Mouse (Mus musculus): ENCODE measurements at regions not wholly inside any gene's neighbourhood (a gene's known extent, or its start where the extent isn't known, plus 50 kb on each side); places are given as distances from the start of the nearest gene placed in this dataset.
A peak's percentile ranks its signal among the peaks of the same experiment; 100 is the strongest.

DNA sequence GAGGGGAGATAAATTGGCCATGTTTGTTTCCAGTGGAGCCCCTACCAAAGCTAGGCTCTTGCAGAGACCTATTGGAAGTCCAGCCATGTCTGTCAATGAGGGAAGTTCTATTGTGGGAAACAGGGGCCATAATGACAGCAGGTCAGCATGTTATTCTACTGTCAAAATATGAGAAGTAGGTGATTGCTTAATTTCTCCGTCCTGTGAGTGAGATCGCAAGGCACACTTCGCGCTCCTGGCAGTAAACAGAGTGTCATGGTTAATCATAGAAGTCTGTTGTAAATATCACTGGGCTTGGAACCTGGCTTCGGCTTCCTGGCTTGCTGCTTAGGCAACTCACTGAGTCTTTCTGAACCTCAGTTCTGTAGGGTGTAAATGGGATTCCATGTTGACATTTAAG, 72.5 kb upstream of the Ccdc122 start:
- no peak for TF ChIP-seq EP300 (optimal IDR thresholded peaks at IDR 0.05)
- TF ChIP-seq CTCF (IDR thresholded peaks at IDR 0.05; ENCODE audit: low read depth): no peak
- Histone ChIP-seq H3K4me3 (ENCODE audit: low read depth, low read length) (no peak overlapping the region), H3K27me3 (ENCODE audit: control insufficient read depth, insufficient read depth, low read length) (no peaks in the 10 kb centered on the region), H3K4me2 (replicated peaks; ENCODE audit: low read depth) (no peak overlapping the region), H3K9ac (ENCODE audit: low read length) (no peak overlapping the region), H3K4me1 (replicated peaks; ENCODE audit: control insufficient read depth, insufficient read depth) (no peaks in the 10 kb centered on the region), H3K27ac (replicated peaks) (no peak overlapping the region), H3K9me3 (ENCODE audit: control insufficient read depth, low read length) (no peaks in the 10 kb centered on the region), H3K36me3 (ENCODE audit: control insufficient read depth, insufficient read depth, low read length) (no peaks in the 10 kb centered on the region)
- DNase-seq (ENCODE audit: low spot score): no peak
- no peak for ATAC-seq (ENCODE audit: low FRiP score, low TSS enrichment)
- 45% methylated on average over 5 of the region's 5 CpGs for WGBS

DNA sequence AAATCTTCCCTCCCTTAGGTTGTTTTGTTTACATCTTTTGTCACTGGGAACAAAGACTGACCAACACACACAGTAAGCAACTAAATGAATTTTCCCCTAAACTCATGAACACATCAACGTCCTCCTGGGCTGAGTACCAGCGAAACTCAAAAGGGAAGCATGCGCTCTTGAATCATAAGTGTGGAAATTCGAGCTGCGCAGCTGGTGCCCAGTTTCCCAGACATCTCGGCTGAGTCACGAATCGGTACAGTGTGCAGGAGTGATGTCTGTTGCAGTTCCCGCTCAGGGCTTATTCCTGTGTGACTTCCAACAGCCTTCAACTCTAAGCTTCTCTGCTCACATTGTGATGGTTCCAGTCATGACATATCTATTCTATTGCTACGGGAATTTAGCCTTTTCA, 77.7 kb upstream of the Ccdc122 start:
- 69% methylated on average over 10 of the region's 10 CpGs for WGBS
- Histone ChIP-seq H3K4me3 (ENCODE audit: low read depth, low read length) (no peak overlapping the region), H3K27me3 (ENCODE audit: control insufficient read depth, insufficient read depth, low read length) (no peaks in the 10 kb centered on the region), H3K9me3 (ENCODE audit: control insufficient read depth, low read length) (no peaks in the 10 kb centered on the region), H3K36me3 (ENCODE audit: control insufficient read depth, insufficient read depth, low read length) (no peaks in the 10 kb centered on the region), H3K4me1 (replicated peaks; ENCODE audit: control insufficient read depth, insufficient read depth) (no peaks in the 10 kb centered on the region), H3K4me2 (replicated peaks; ENCODE audit: low read depth) (no peak overlapping the region), H3K27ac (replicated peaks) (no peak overlapping the region), H3K9ac (ENCODE audit: low read length) (no peak overlapping the region)
- ATAC-seq (ENCODE audit: low FRiP score, low TSS enrichment): no peak
- TF ChIP-seq CTCF (IDR thresholded peaks at IDR 0.05; ENCODE audit: low read depth): no peak
- TF ChIP-seq EP300 (optimal IDR thresholded peaks at IDR 0.05): no peak
- DNase-seq (ENCODE audit: low spot score): no peak

- no peak for ATAC-seq (ENCODE audit: low FRiP score, low TSS enrichment)
- H3K9ac ChIP-seq (ENCODE audit: low read length): no peak overlapping the region
- H3K4me2 ChIP-seq (replicated peaks; ENCODE audit: low read depth): no peak overlapping the region
- no peaks in the 10 kb centered on the region for H3K27me3 ChIP-seq (ENCODE audit: control insufficient read depth, insufficient read depth, low read length)
- no peak overlapping the region for H3K27ac ChIP-seq (replicated peaks)
- no peak for TF ChIP-seq EP300 (optimal IDR thresholded peaks at IDR 0.05)
- TF ChIP-seq CTCF (IDR thresholded peaks at IDR 0.05; ENCODE audit: low read depth): no peak
- H3K4me1 ChIP-seq (replicated peaks; ENCODE audit: control insufficient read depth, insufficient read depth): no peaks in the 10 kb centered on the region
- DNase-seq (ENCODE audit: low spot score): no peak
- no peaks in the 10 kb centered on the region for H3K36me3 ChIP-seq (ENCODE audit: control insufficient read depth, insufficient read depth, low read length)
- WGBS: 78% methylated on average over 2 of the region's 2 CpGs
- no peaks in the 10 kb centered on the region for H3K9me3 ChIP-seq (ENCODE audit: control insufficient read depth, low read length)
- H3K4me3 ChIP-seq (ENCODE audit: low read depth, low read length): no peak overlapping the region
Observed at GRCm38 (mm10) chr14:76957136-76957535, 79.4 kb upstream of the Ccdc122 start.

GRCm38 (mm10) chr14:76953171-76953570, 83.4 kb upstream of the Ccdc122 start:
- H3K36me3 ChIP-seq (ENCODE audit: control insufficient read depth, insufficient read depth, low read length): no peaks in the 10 kb centered on the region
- DNase-seq (ENCODE audit: low spot score) (no peak), ATAC-seq (ENCODE audit: low FRiP score, low TSS enrichment) (no peak)
- H3K27me3 ChIP-seq (ENCODE audit: control insufficient read depth, insufficient read depth, low read length): no peaks in the 10 kb centered on the region
- H3K4me2 ChIP-seq (replicated peaks; ENCODE audit: low read depth): no peak overlapping the region
- H3K9me3 ChIP-seq (ENCODE audit: control insufficient read depth, low read length): no peaks in the 10 kb centered on the region
- no peak overlapping the region for H3K9ac ChIP-seq (ENCODE audit: low read length)
- H3K4me1 ChIP-seq (replicated peaks; ENCODE audit: control insufficient read depth, insufficient read depth): 0 out of 2 replicates have a peak, but pooled peaks cover 4% of the 10 kb centered on the region
- no peak for TF ChIP-seq EP300 (optimal IDR thresholded peaks at IDR 0.05)
- TF ChIP-seq CTCF (IDR thresholded peaks at IDR 0.05; ENCODE audit: low read depth): no peak
- no peak overlapping the region for H3K4me3 ChIP-seq (ENCODE audit: low read depth, low read length)
- no peak overlapping the region for H3K27ac ChIP-seq (replicated peaks)
- 73% methylated on average over 2 of the region's 2 CpGs for WGBS

DNA sequence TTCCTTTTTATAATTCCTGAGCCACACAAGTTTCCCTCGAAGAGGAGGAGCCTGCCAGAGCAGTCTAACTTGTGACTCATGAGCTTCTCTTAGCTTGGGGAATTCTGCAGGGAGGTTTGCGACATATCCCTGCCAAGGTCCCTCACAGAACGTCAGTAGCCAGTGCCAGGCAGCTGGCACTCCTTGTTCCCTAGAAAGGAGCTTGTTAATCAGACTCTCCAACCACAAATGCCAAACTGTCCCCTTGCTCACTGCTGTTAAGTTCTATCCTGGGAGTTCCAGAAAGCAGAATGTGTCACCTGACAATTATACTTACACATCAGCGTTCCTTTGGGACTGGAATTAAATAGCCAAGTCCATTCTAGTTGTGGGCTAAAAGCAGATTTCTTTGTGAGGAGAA, 85.1 kb upstream of the Ccdc122 start:
- Histone ChIP-seq H3K27ac (replicated peaks) (peak overlapping the region; percentile 40), H3K4me3 (ENCODE audit: low read depth, low read length) (no peak overlapping the region), H3K4me1 (replicated peaks; ENCODE audit: control insufficient read depth, insufficient read depth) (peaks cover 4% of the 10 kb centered on the region; the same call in 1 of the 2 replicates), H3K36me3 (ENCODE audit: control insufficient read depth, insufficient read depth, low read length) (no peaks in the 10 kb centered on the region), H3K27me3 (ENCODE audit: control insufficient read depth, insufficient read depth, low read length) (no peaks in the 10 kb centered on the region), H3K9me3 (ENCODE audit: control insufficient read depth, low read length) (no peaks in the 10 kb centered on the region), H3K4me2 (replicated peaks; ENCODE audit: low read depth) (no peak overlapping the region), H3K9ac (ENCODE audit: low read length) (no peak overlapping the region)
- DNase-seq (ENCODE audit: low spot score): peak; percentile 28
- ATAC-seq (ENCODE audit: low FRiP score, low TSS enrichment): peak; percentile 58
- TF ChIP-seq EP300 (optimal IDR thresholded peaks at IDR 0.05) (no peak), CTCF (IDR thresholded peaks at IDR 0.05; ENCODE audit: low read depth) (no peak)
- WGBS: 28% methylated on average over 4 of the region's 4 CpGs

DNA sequence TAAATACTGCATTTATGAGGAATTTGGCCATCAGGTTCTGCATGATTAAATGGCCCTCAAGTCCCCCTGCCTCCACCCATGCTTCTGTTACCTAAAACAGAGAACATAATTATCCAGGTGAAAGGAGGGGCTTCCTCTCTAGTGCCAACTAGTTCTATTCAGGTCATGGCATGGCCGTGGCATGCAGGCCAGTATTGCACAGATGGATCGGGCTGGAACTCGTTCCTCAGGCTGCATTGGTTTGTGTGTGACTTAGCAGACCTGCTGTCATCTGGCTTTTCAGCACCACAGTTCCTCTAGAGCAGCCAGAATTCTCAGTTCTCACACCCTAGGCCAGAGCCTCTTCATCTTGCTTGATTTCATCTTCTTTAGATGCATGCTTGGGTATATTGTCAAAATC, 87.2 kb upstream of the Ccdc122 start:
- Histone ChIP-seq H3K4me2 (replicated peaks; ENCODE audit: low read depth) (no peak overlapping the region), H3K27me3 (ENCODE audit: control insufficient read depth, insufficient read depth, low read length) (no peaks in the 10 kb centered on the region), H3K36me3 (ENCODE audit: control insufficient read depth, insufficient read depth, low read length) (no peaks in the 10 kb centered on the region), H3K4me1 (replicated peaks; ENCODE audit: control insufficient read depth, insufficient read depth) (peaks cover 4% of the 10 kb centered on the region; the same call in 1 of the 2 replicates), H3K4me3 (ENCODE audit: low read depth, low read length) (no peak overlapping the region), H3K27ac (replicated peaks) (peak overlapping the region; percentile 61; the same call in 1 of the 2 replicates), H3K9ac (ENCODE audit: low read length) (no peak overlapping the region), H3K9me3 (ENCODE audit: control insufficient read depth, low read length) (no peaks in the 10 kb centered on the region)
- DNase-seq (ENCODE audit: low spot score) (no peak), ATAC-seq (ENCODE audit: low FRiP score, low TSS enrichment) (no peak)
- no peak for TF ChIP-seq EP300 (optimal IDR thresholded peaks at IDR 0.05)
- TF ChIP-seq CTCF (IDR thresholded peaks at IDR 0.05; ENCODE audit: low read depth): no peak
- 35% methylated on average over 3 of the region's 3 CpGs for WGBS

Data from stomach, postnatal 0 days (tissue).